Mouse (Mus musculus) midbrain, embryonic 16.5 days (tissue): Measurements from ENCODE around the gene Atp11b. TPM values are rescaled to one million over a fixed set of nuclear protein-coding genes. Genes with fewer than 3 reads are reported as not detected.

Experiments
- ATAC-seq: fragments of 200-750 bp; cut with Nextera tagmentation; 2 replicates; pipeline ENCODE4 v1.8.0; 2017; ENCODE audit warnings: moderate TSS enrichment
- H3K27ac ChIP-seq: fragments of 300-500 bp; sonication (generic); 2 replicates; pipeline ENCODE4 v1.5.1; 2014; ENCODE audit warnings: mild to moderate bottlenecking, low read length, mixed read lengths
- H3K27me3 ChIP-seq: fragments of 300-500 bp; sonication (generic); 2 replicates; pipeline ENCODE4 v1.6.1; 2014; ENCODE audit warnings: low read depth, low read length, mixed read lengths; ENCODE audit not compliant: control insufficient read depth, insufficient read depth
- H3K36me3 ChIP-seq: fragments of 300-500 bp; sonication (generic); 2 replicates; pipeline ENCODE4 v1.6.1; 2014; ENCODE audit warnings: mild to moderate bottlenecking, low read length, moderate library complexity, mixed read lengths; ENCODE audit not compliant: control insufficient read depth, insufficient read depth
- H3K4me1 ChIP-seq: fragments of 300-500 bp; sonication (generic); 2 replicates; pipeline ENCODE4 v1.6.1; 2014; ENCODE audit warnings: mild to moderate bottlenecking, low read length, mixed read lengths; ENCODE audit not compliant: control insufficient read depth, insufficient read depth
- H3K4me2 ChIP-seq: fragments of 300-500 bp; sonication (generic); 2 replicates; pipeline ENCODE4 v1.6.1; 2014; ENCODE audit warnings: mild to moderate bottlenecking, low read length, mixed read lengths
- H3K4me3 ChIP-seq: fragments of 300-500 bp; sonication (generic); 2 replicates; pipeline ENCODE4 v1.5.1; 2014; ENCODE audit warnings: low read depth, mild to moderate bottlenecking, low read length, moderate library complexity, mixed read lengths
- H3K9ac ChIP-seq: fragments of 300-500 bp; sonication (generic); 2 replicates; pipeline ENCODE4 v1.6.1; 2014; ENCODE audit warnings: low read depth, low read length, mixed read lengths
- H3K9me3 ChIP-seq: fragments of 300-500 bp; sonication (generic); replicated peaks from 2 replicates; pipeline ENCODE4 v1.6.1; 2014; ENCODE audit warnings: mild to moderate bottlenecking, low read length, mixed read lengths; ENCODE audit not compliant: control insufficient read depth, poor library complexity, severe bottlenecking
- WGBS: fragments of 180-500 bp; shearing (Covaris S2); extraction: QIAGEN DNeasy Blood & Tissue Kit; methylation state at CpG from one replicate; pipeline ENCODE4 v1.1.7; 2014; 5-methylcytosine and 5-hydroxymethylcytosine counted together
- polyA plus RNA-seq: library from polyadenylated mRNA; unstranded; fragments of >200 nt; fragmentation: Nextera tagmentation; extraction: Ambion mirVana; gene quantifications from 2 replicates; pipeline ENCODE4 v1.2.1, GENCODE M21; 2015

Atp11b gene
- polyA plus RNA-seq, 1 experiment from 2014 or later: 44.3 TPM

GRCm38 (mm10) chr3:35751724-35752123, 2.2 kb upstream of the Atp11b start:
- no peak for ATAC-seq
- Histone ChIP-seq H3K4me3 (no peak overlapping the region), H3K9ac (no peak overlapping the region), H3K27ac (no peak overlapping the region), H3K9me3 (no peaks in the 10 kb centered on the region), H3K36me3 (no peaks in the 10 kb centered on the region), H3K4me2 (no peak overlapping the region), H3K27me3 (no peaks in the 10 kb centered on the region), H3K4me1 (peaks cover 8% of the 10 kb centered on the region)
- 81% methylated on average over 2 of the region's 2 CpGs for WGBS

GRCm38 (mm10) chr3:35762735-35763134, 8.8 kb downstream of the Atp11b start:
- ATAC-seq: no peak
- H3K27me3 ChIP-seq: no peaks in the 10 kb centered on the region
- no peak overlapping the region for H3K4me3 ChIP-seq
- peaks cover 3% of the 10 kb centered on the region; the same call in 1 of the 2 replicates for H3K4me1 ChIP-seq
- no peak overlapping the region for H3K27ac ChIP-seq
- H3K9me3 ChIP-seq: peaks cover 3% of the 10 kb centered on the region
- H3K4me2 ChIP-seq: no peak overlapping the region
- 75% methylated on average over 4 of the region's 4 CpGs for WGBS
- H3K9ac ChIP-seq: no peak overlapping the region
- H3K36me3 ChIP-seq: no peaks in the 10 kb centered on the region

- WGBS: 84% methylated on average over 7 of the region's 7 CpGs
- no peak overlapping the region for H3K9ac ChIP-seq
- H3K4me1 ChIP-seq: peaks cover 3% of the 10 kb centered on the region; the same call in 1 of the 2 replicates
- no peaks in the 10 kb centered on the region for H3K36me3 ChIP-seq
- H3K27ac ChIP-seq: no peak overlapping the region
- no peak overlapping the region for H3K4me2 ChIP-seq
- no peaks in the 10 kb centered on the region for H3K27me3 ChIP-seq
- peaks cover 3% of the 10 kb centered on the region for H3K9me3 ChIP-seq
- H3K4me3 ChIP-seq: no peak overlapping the region
- no peak for ATAC-seq
Measured at GRCm38 (mm10) chr3:35764637-35765617, 11.0 kb downstream of the Atp11b start.

GRCm38 (mm10) chr3:35779748-35780147, 25.8 kb downstream of the Atp11b start:
- Histone ChIP-seq H3K36me3 (no peaks in the 10 kb centered on the region), H3K27me3 (no peaks in the 10 kb centered on the region), H3K4me3 (no peak overlapping the region), H3K4me1 (no peaks in the 10 kb centered on the region), H3K4me2 (no peak overlapping the region), H3K9ac (no peak overlapping the region), H3K27ac (no peak overlapping the region), H3K9me3 (no peaks in the 10 kb centered on the region)
- WGBS: 91% methylated on average over 3 of the region's 3 CpGs
- no peak for ATAC-seq

GRCm38 (mm10) chr3:35802040-35802439, 48.1 kb downstream of the Atp11b start:
- peaks cover 14% of the 10 kb centered on the region for H3K36me3 ChIP-seq
- H3K9ac ChIP-seq: no peak overlapping the region
- no peak overlapping the region for H3K4me3 ChIP-seq
- H3K27ac ChIP-seq: no peak overlapping the region
- no peaks in the 10 kb centered on the region for H3K4me1 ChIP-seq
- no peaks in the 10 kb centered on the region; the same call in 1 of the 2 replicates for H3K9me3 ChIP-seq
- no peak overlapping the region for H3K4me2 ChIP-seq
- 95% methylated on average over 2 of the region's 2 CpGs for WGBS
- H3K27me3 ChIP-seq: no peaks in the 10 kb centered on the region
- ATAC-seq: no peak

- WGBS: 95% methylated on average over 3 of the region's 3 CpGs
- no peak for ATAC-seq
- H3K4me1 ChIP-seq: no peaks in the 10 kb centered on the region
Measured at GRCm38 (mm10) chr3:35819887-35820286, 66.0 kb downstream of the Atp11b start.

GRCm38 (mm10) chr3:35822036-35822435, 68.1 kb downstream of the Atp11b start:
- H3K4me3 ChIP-seq: no peak overlapping the region
- no peaks in the 10 kb centered on the region for H3K4me1 ChIP-seq
- 94% methylated on average over 3 of the region's 3 CpGs for WGBS
- H3K27me3 ChIP-seq: no peaks in the 10 kb centered on the region
- H3K4me2 ChIP-seq: no peak overlapping the region
- peaks cover 6% of the 10 kb centered on the region for H3K36me3 ChIP-seq
- H3K9me3 ChIP-seq: no peaks in the 10 kb centered on the region
- no peak overlapping the region for H3K9ac ChIP-seq
- no peak for ATAC-seq
- H3K27ac ChIP-seq: no peak overlapping the region

More at GRCm38 (mm10) chr3:35819887-35820286, 66.0 kb downstream of the Atp11b start:
- Histone ChIP-seq H3K9ac (no peak overlapping the region), H3K27ac (no peak overlapping the region), H3K4me2 (no peak overlapping the region), H3K4me3 (no peak overlapping the region), H3K27me3 (no peaks in the 10 kb centered on the region), H3K9me3 (no peaks in the 10 kb centered on the region), H3K36me3 (peaks cover 6% of the 10 kb centered on the region)

- H3K4me3 ChIP-seq: no peak overlapping the region
- WGBS: 91% methylated on average over 9 of the region's 9 CpGs
- no peak overlapping the region for H3K9ac ChIP-seq
- H3K27ac ChIP-seq: no peak overlapping the region
- no peaks in the 10 kb centered on the region for H3K4me1 ChIP-seq
- H3K27me3 ChIP-seq: no peaks in the 10 kb centered on the region
- H3K36me3 ChIP-seq: peaks cover 4% of the 10 kb centered on the region; the same call in 1 of the 2 replicates
- no peaks in the 10 kb centered on the region for H3K9me3 ChIP-seq
- ATAC-seq: no peak
- H3K4me2 ChIP-seq: no peak overlapping the region
Measured at GRCm38 (mm10) chr3:35849326-35849725, 95.4 kb downstream of the Atp11b start.

GRCm38 (mm10) chr3:35883267-35883666, 129.4 kb downstream of the Atp11b start:
- no peak for ATAC-seq
- Histone ChIP-seq H3K4me3 (no peak overlapping the region), H3K4me1 (no peaks in the 10 kb centered on the region), H3K36me3 (no peaks in the 10 kb centered on the region), H3K27ac (no peak overlapping the region), H3K9me3 (no peaks in the 10 kb centered on the region), H3K4me2 (no peak overlapping the region), H3K27me3 (no peaks in the 10 kb centered on the region), H3K9ac (no peak overlapping the region)
